Mouse (Mus musculus): ENCODE results near the gene Tut1. TPM values are rescaled to one million over a fixed set of nuclear protein-coding genes. Genes with fewer than 3 reads are reported as not detected.
"Not testable (repeated sequence)": the region's sequence is repeated elsewhere in the genome, so short reads cannot be mapped to it uniquely, and the experiment has no call there.

Tut1 gene
- total RNA-seq, 2 experiments from 2014 or later: 7.6 TPM

DNA sequence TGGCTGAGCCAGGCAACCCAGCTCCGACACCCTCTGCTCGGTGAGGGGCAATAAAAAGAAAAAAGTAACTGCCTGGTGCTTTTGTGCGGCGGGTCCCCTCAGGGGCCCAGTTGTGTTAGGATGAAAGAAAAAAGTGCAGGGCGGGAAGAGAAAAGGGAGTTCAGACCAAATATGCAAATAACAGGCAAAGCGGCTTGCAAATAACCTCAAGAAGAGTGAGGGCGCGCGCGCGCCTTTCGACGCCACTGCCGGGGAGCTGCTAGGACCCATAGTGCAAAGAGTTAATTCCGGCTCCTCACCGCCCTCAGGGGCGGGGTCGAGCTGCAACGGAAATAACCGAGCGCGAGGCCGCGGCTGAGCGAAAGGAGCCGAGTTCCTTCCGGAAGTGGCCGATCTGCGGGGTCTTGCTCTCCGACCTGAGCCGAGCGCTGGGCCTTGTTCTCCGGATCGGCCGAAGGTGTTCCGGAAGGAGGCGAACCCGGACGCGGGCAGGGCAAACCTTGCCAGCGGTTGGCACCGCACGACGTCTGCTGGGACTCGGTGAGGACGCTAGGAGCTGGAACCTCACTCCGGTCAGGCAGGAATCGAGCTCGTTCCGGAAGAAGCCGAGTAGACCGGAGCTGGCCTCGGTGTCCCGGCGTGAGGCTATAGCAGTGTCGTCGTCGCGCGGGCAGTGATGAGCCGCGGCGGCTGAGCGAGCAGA, 12.0 kb upstream of the Tut1 start, which contains the start of gene Mta2:
Gene Mta2, plus strand, starts transcription at position 361 of the 703 bp plus-strand sequence.
- DNase-seq: peak; percentile 95 to 97
- intact Hi-C loops (cut with DNase I): loop anchor here (5.0 kb wide), 1 partner anchor 54 kb away; the partner anchor contains the start of genes 1810009A15Rik and Gm49416

DNA sequence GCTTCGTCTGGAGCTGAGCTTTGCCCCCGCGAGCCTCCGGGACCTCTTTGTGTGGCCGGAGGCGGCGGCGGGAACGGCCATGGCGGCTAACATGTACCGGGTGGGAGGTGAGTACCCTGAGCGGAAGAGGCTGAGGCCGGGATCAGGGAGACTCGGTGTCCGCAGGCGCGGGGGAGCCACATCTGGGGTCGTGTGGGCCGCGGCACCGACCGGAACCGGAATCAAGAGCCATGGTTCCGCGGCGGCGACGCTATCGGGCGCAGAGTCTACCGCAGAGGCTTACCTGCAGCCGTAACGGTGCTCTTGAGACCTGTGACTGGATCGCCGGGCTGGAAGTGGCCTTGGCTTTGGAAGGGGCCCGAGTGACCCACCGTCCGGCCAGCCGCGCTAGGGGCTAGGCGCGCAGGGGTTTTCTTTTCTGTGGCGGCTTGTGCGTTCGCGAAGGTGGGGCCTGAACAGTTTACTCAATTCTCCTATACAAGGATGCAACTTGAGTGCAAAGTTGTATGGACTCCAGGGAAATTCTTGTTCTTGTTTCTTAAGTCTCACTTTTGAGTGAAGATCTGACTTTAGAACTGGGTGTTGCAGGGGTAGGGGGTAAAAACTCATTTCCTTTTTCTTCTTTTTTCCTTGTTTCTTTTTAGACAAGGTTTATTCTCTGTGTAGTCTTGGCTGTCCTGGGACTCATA, 11.2 kb upstream of the Tut1 start:
- intact Hi-C loops (cut with DNase I): loop anchor here (5.0 kb wide), 1 partner anchor 55 kb away; the partner anchor contains the start of genes 1810009A15Rik and Gm49416

DNA sequence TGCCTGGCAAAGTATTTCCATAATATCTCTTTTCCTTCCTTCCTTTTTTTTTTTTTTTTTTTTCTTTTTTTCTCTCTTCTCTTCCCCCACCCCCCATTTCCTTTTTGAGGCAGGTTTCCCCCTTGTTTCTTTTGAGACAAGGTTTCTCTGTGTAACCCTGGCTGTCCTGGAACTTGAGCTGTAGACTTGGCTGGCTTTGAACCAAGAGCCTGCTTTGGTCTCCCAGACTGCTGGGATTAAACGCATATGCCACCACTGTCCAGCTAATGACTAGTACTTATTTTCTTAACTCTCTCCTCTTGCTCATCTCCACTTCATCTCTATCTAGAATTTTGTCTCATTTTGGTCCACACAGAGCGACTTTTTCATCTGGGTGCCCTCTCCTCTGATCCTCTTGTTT, 10.6 kb upstream of the Tut1 start:
- intact Hi-C loops (cut with DNase I): loop anchor here (5.0 kb wide), 1 partner anchor 56 kb away; the partner anchor contains the start of genes 1810009A15Rik and Gm49416
- DNase-seq: no peak

More for the DNA sequence above, 11.2 kb upstream of the Tut1 start:
- DNase-seq: peak in 1 of 2 experiments; percentile 65

DNA sequence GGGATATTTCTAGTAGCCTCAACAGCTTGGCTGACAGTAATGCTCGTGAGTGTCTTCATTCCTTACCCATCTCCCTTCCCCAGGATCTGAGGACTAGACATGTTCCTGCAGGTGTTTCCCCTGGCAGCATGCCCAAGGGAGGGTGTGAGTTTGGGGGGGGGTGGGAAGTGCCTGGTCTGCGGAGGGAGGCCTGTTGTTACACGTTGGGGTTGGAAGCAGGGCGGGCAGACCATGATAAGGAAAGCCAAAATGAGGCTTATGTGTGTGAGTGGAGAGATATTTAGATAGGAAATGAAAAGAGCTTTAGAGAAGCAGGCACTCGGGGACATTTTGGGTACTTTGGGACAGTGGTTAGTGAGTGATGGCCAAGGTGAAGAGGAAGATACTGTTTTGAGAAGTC, 9.6 kb upstream of the Tut1 start:
- intact Hi-C loops (cut with DNase I): loop anchor here (5.0 kb wide), 1 partner anchor 57 kb away; the partner anchor contains the start of genes 1810009A15Rik and Gm49416
- no peak for DNase-seq

DNA sequence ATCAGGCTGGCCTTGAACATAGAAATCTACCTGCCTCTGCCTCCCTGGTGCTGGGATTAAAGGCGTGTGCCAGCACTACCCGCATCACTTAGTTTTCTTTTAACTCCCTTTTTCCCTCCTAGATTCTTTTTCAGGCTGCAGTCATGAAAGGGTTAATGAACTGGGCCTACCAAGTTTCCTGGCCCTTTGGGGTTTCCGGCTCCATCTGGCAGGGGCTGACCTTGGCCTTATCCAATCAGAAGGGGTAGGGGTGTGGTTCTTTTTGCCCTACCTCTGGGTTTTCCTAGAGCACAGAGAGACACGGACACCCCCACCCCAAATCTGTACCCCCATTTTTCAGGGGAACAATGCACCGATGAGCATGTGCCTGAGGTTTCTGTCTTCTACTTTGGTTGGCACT, 8.9 kb upstream of the Tut1 start:
- peak; percentile 74 to 84 for DNase-seq
- intact Hi-C loops (cut with DNase I): loop anchor here (5.0 kb wide), 1 partner anchor 57 kb away; the partner anchor contains the start of genes 1810009A15Rik and Gm49416

DNA sequence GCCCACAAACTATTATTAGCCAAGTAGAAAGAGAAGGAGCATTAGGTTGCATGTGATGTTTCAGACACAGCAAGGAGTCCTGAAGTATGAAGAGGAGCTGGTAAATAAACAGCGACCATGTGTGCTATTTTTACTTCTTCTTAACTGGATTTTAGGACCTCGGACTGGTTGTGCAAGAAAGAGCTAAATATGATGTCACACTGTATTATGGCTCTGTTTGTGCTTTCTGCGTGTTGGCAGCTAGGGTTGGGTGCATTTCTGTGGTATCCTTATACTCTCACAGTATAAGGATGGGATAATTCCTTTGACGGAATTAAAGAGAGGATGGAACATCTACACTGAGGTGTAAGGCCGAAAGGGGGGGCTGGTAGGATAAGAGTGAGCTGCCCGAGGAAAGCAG, 8.4 kb upstream of the Tut1 start:
- intact Hi-C loops (cut with DNase I): no loop called here

DNA sequence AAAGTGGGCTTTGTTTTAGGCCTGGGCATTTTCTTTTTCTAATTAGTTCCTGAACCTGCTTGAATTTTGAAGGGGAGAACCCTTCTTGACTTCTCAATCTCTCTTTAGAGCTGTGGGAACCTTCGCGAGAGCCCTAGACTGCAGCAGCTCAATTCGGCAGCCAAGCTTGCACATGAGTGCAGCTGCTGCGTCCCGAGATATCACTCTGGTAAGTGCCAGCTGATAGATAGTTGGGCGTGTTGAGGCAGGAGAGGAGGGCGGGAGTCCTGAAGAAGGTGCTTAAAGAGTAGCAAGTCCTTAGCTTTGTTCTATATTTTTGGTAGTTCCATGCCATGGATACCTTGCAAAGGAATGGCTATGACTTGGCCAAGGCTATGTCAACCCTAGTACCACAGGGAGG, 6.7 kb upstream of the Tut1 start:
- no peak for DNase-seq
- intact Hi-C loops (cut with DNase I): no loop called here

More for the DNA sequence above, 8.4 kb upstream of the Tut1 start:
- DNase-seq: no peak

DNA sequence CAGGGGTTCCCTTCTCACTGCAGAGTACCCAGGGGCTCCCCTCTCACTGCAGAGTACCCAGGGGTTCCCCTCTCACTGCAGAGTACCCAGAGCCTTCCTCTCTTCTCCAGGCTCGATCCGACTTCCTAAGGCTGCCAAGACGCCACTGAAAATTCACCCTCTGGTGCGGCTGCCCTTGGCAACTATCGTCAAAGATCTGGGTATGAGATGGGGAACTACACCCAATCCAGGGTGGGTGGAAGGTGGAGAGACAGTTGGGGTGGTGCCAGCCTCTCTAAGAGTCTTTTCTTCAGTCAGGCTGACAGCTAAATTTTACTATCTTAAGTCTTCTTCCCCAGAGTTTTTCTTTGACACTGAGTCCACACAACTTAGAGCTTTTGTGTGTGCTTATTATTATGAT, 3.5 kb upstream of the Tut1 start:
- DNase-seq: no peak

DNA sequence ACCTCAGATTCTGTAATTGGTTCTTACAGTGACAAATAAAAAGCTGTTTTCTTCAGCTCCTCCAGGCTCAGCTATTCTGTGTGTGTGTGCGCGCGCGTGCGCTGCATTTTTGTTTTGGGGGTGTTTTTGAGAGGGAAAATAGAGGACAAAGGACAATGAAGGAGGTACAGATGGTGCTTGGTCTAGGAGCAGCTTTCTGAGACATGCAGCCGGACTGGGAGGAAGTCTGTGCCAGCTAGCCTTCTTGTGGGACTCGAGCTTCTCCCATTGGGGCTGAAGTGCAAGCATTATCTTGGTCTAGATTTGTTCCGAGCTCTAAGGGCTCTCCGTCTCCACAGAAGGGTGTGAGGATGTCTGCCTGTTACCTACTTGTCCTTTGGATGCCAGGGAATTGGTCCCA, 1.4 kb upstream of the Tut1 start:
- intact Hi-C loops (cut with DNase I): no loop called here
- DNase-seq: no peak

More for the DNA sequence above, 3.5 kb upstream of the Tut1 start:
- intact Hi-C loops (cut with DNase I): no loop called here

DNA sequence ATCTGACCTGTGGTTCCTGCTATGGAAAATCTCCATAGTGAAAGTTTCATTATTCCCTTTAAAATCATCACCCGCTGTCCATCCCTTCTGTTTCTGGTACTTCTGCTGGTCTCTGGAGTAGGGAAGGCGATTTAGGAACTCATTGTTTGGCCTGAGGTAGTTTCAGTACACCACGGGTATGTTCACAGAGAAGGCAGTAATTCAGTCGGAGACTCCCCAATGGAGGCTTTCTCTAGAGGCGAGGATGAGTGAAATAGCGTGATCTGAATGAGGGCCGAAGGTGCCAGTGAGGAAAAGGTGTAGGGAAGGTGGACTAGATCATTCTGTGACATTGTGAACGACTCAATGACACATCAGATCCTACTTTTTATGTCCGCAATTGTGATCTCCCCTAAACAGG, 524 bp downstream of the Tut1 start:
- DNase-seq: no peak
- intact Hi-C loops (cut with DNase I): no loop called here

DNA sequence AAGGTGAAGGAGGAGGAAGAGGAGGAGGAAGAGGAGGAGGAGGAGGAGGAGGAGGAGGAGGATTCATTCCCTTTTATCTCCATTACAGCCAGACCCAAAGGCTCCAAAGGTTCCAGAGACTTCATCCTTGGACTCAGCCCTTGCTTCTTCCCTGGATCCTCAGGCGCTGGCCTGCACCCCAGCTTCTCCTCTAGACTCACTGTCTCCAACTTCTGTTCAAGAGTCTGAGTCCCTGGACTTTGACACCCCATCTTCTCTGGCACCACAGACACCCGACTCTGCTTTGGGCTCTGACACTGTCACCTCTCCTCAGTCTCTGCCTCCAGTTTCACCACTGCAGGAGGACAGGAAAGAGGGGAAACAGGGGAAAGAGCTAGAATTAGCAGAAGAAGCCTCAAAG, 8.6 kb downstream of the Tut1 start:
- no peak for DNase-seq
- intact Hi-C loops (cut with DNase I): no loop called here

DNA sequence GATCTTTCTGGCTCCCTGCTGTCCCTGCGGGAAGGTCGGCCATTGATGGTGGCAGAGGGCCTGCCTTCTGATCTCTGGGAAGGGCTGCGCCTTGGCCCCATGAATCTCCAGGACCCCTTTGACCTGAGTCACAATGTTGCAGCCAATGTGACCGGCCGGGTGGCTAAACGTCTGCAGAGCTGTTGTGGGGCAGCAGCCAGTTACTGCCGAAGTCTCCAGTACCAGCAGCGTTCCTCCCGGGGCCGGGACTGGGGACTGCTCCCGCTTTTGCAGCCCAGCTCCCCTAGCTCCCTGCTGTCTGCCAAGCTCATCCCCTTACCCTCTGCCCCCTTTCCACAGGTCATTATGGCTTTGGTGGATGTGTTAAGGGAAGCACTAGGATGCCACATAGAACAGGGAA, 11.4 kb downstream of the Tut1 start:
- intact Hi-C loops (cut with DNase I): loop anchor here (5.0 kb wide), 1 partner anchor 123 kb away; no protein-coding TSS in a partner anchor
- DNase-seq: no peak

DNA sequence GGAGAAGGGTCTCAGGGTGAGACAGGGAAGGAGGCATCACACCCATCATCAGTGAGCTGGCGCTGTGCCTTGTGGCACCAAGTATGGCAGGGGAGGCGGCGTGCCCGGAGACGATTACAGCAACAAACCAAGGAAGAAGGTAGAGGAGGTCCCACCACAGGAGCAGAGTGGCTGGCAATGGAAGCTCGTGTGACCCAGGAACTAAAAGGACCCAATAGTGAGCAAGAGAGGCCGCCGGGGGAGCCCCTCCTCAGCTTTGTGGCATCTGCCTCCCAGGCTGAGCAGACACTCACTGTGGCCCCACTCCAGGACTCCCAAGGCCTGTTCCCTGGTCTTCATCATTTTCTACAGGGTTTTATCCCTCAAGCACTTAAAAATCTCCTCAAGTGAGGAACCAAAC, 12.1 kb downstream of the Tut1 start:
- intact Hi-C loops (cut with DNase I): loop anchor here (5.0 kb wide), 1 partner anchor 123 kb away; no protein-coding TSS in a partner anchor

DNA sequence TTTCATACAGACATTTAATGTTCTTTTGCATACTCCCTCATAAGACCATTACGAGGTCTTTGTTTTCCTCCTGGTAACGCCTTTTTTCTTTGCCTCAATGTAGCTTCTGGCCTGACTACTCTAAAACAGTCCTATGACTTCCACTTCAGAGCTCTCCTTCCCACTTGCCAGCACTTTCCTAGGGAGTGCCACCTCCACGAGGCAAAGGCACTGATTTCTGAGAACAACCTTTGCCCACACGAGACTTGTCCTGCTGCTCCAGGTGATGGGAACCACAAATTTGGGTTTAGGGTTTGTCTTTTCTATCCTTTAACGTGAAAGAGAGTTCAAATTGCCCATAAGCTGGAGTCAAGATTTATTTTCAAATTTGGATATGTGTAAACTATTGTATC, 12.5 kb downstream of the Tut1 start:
- intact Hi-C loops (cut with DNase I): loop anchor here (5.0 kb wide), 1 partner anchor 124 kb away; no protein-coding TSS in a partner anchor
- DNase-seq: peak in 1 of 2 experiments; percentile 21

More for the DNA sequence above, 12.1 kb downstream of the Tut1 start:
- peak in 1 of 2 experiments; percentile 26 for DNase-seq

DNA sequence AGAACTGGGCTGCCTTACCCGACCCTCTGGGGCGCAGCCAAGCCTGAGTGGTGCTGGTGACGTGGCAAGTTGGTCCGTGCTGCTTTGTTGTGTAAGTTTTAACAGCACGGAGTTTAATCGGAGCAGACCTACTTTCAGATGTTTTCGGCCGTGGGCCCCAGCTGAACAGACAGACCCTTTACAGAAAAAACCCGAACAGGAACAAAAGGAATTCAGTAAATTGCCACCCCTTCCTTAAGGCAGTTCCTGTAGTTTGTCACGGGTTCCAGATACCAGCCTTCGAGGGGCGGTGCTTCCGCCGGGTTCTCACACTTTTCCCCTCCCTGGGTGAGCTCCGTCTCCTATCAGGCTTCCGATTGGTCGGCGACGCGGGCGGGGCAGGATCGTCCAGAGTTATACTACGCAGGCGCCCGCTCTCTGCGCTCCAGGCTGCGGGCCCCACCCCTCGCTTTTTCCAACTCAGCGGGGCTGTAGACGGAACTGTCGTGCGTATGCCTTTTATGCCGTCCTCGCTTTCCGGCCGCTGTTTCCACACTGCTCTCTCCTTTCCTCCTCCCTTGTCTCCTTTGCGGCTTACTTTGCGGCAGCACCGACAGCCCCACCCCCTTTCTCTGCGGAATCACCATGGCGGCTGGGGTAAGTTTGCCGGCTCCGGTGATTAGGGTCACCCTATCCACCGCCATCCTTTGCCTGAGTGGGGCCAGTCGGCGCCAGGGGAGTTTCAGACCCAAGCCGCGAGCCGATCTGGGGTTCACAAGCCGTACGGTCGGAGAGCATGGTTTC, 13.1 kb downstream of the Tut1 start, which contains the start of gene Eef1g:
Gene Eef1g, plus strand, starts transcription at position 452 of the 783 bp plus-strand sequence.
- intact Hi-C loops (cut with DNase I): loop anchor here (5.0 kb wide), 1 partner anchor 124 kb away; no protein-coding TSS in a partner anchor
- DNase-seq: peak; percentile 96 to 98

DNA sequence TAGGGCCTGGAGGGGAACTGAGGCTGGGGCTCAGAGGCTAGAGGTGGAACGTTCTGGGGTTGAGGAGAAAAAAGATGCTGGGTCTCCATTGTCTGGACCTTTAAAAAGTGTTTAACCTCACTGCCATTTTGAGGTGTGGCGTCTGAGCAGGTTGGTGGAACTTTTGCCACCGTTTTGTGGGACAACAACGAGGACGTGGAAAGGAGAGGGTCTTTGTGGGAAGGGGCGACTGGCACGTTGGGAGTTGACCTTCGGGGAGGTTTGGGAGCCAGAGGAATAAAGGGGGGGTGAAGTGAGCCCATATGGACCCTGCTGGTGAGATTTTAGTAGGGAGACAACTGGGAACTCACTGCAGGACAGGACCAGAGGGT, 13.7 kb downstream of the Tut1 start:
- DNase-seq: no peak
- intact Hi-C loops (cut with DNase I): loop anchor here (5.0 kb wide), 1 partner anchor 125 kb away; no protein-coding TSS in a partner anchor

DNA sequence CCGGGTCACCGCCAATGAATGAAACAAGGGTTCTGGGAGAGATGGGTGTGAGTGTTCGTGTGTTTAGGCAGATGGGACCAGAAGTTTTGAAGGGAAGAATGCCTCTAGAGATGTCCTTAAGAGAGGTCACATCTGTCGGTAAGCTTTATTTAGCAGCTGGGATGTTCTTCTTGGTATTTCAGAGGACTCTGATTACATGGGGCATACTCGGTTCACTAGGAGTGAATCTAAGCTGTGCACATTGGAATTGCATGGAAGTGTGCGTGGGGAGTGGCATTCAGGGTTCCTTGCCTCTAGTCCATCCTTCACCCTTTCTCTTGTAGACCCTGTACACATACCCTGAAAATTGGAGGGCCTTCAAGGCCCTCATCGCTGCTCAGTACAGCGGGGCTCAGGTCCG, 14.2 kb downstream of the Tut1 start:
- intact Hi-C loops (cut with DNase I): loop anchor here (5.0 kb wide), 1 partner anchor 126 kb away; no protein-coding TSS in a partner anchor
- no peak for DNase-seq

DNA sequence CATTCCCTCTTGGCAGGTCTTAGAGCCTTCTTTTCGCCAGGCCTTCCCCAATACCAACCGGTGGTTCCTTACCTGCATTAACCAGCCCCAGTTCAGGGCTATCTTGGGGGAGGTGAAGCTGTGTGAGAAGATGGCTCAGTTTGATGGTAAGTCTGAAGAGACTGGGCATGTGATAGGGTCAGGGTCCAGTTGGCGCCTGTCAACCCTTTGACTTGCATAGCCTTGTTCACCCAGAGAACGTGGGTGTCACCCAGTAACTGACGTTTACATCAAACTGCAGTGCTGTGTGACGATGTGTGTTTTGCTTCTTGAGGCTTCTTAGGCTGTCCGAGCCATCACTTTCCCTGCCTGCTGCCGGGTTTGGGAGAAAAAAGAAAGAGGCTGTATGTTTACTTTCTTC, 18.8 kb downstream of the Tut1 start:
- DNase-seq; intact Hi-C loops (cut with DNase I): not testable (repeated sequence)

DNA sequence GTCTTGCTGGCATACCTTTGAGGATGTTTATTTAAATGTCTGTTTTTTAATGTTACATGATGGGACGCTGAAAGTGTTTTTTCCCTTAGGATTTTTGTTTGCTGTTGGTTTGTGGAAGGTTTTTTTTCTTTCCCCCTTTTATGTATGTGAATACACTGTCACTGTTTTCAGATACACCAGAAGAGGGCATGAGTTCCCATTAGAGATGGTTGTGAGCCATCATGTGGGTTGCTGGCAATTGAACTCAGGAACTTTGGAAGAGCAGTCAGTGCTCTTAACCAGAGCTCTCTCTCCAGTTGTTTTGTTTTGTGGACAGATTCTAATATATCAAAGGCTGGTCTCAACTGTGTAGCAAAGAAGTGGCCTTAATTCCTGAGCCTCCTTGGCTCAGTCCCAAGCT, 21.0 kb downstream of the Tut1 start:
- no peak for DNase-seq
- intact Hi-C loops (cut with DNase I): loop anchor here (5.0 kb wide), 1 partner anchor 117 kb away; no protein-coding TSS in a partner anchor

DNA sequence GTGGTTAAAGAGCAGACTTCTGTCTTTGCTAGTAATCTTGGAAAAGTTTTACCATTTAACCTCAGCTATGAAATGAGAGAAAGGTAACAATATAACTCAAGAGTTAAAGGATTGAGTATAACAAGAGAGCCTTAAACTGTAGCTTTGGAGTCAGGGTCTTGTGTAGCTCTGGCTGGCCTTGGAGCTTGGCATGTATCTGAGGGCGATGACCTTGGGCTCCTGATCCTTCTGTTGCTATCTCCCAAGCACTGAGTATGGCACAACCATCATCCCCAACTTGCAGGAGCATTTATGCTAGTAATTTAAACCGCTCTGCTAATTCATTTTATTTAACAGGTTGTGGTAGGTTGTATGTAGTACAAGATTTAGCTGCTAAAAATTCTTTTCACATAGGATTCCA, 21.8 kb downstream of the Tut1 start:
- intact Hi-C loops (cut with DNase I): loop anchor here (5.0 kb wide), 1 partner anchor 118 kb away; no protein-coding TSS in a partner anchor
- no peak for DNase-seq
